20 mouse cellular contexts compared by ENCODE assay signal in the genomic region with DNA sequence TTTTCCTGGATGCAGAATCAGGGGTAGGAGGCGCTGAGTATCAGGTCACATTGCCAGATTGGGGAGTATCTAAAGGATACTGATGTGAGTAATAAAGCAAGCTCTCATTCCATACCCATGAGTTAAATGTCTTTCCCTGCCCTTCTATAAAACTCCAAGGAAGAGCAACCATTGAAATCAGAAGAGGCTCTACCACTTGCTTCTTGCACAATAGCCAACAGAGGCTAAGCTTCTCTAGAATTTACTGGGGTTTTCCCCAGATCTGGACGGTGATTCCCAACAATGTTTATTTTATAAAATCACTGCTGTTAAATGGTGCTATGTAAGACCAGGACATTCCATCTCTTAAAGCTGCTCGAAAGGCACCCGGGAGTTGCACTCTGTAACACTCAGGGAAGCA.
"Had no signal": no experiment of that assay in that cellular context is flagged by ENCODE, and none has a peak within 500 bp of the region (broad histone marks: within the 10 kb centered on the region; RNA-seq: fewer than 3 reads in every experiment).

No protein-coding gene starts in this region.

- H3K27me3 ChIP-seq: liver, embryonic 13.5 days; liver, embryonic 15.5 days; lung, embryonic 15.5 days; megakaryocyte, embryonic 14.5 days; neural tube, embryonic 13.5 days; neural tube, embryonic 15.5 days had no signal

- H3K27ac ChIP-seq: liver, embryonic 13.5 days; liver, embryonic 15.5 days; lung, embryonic 15.5 days; macrophage; midbrain, embryonic 13.5 days; neural tube, embryonic 15.5 days had no signal

- H3K4me3 ChIP-seq: liver, embryonic 13.5 days; liver, embryonic 15.5 days; lung, embryonic 15.5 days; megakaryocyte, embryonic 14.5 days; midbrain, embryonic 13.5 days; myocyte; neural tube, embryonic 13.5 days; neural tube, embryonic 15.5 days had no signal

- H3K4me2 ChIP-seq: liver, embryonic 13.5 days; liver, embryonic 15.5 days; lung, embryonic 15.5 days; midbrain, embryonic 11.5 days; midbrain, embryonic 13.5 days; neural tube, embryonic 13.5 days; neural tube, embryonic 15.5 days had no signal

- H3K9me3 ChIP-seq: liver, embryonic 13.5 days; liver, embryonic 15.5 days; lung, embryonic 15.5 days; midbrain, embryonic 13.5 days; neural tube, embryonic 13.5 days; neural tube, embryonic 15.5 days had no signal

- H3K36me3 ChIP-seq: liver, embryonic 13.5 days; liver, embryonic 15.5 days; lung, embryonic 15.5 days; midbrain, embryonic 13.5 days; neural tube, embryonic 13.5 days; neural tube, embryonic 15.5 days had no signal

- H3K4me1 ChIP-seq: liver, embryonic 13.5 days; liver, embryonic 15.5 days; megakaryocyte, embryonic 14.5 days had no signal

- DNase-seq: liver, embryonic 13.5 days; liver, postnatal 0 days; lung, adult 2 months; lung, postnatal 10 days; right cerebral cortex, postnatal 25 days; right cerebral cortex, postnatal 4 days; spleen, adult 18-20 months; thymus, adult 18-20 months; thymus, postnatal 14 days; thymus, postnatal 36 days had no signal

- H3K9ac ChIP-seq: liver, embryonic 13.5 days; liver, embryonic 15.5 days; liver, postnatal 0 days; lung, embryonic 15.5 days; midbrain, embryonic 13.5 days; neural tube, embryonic 13.5 days; neural tube, embryonic 15.5 days had no signal

- ATAC-seq: liver, postnatal 0 days; midbrain, embryonic 13.5 days; midbrain, embryonic 16.5 days had no signal
